Mouse (Mus musculus) MEL (cell line): ENCODE data around the gene Gm9903.

ENCODE experiments used
- CHD1 ChIP-seq: IDR thresholded peaks from 2 replicates; pipeline ENCODE4 v1.6.1; 2012; ENCODE audit warnings: low read depth, mild to moderate bottlenecking, inconsistent platforms, low read length, improper control_type of control experiment
- CTCF ChIP-seq, 3 experiments: IDR thresholded peaks in 2 of 3; conservative IDR thresholded peaks in 1 of 3; 2 replicates each; pipeline ENCODE4 v1.5.1; 2011 to 2012; ENCODE audit warnings: low read length in 3 of 3, low read depth in 2 of 3, mild to moderate bottlenecking in 2 of 3, improper control_type of control experiment in 1 of 3, inconsistent platforms in 1 of 3, mixed read lengths in 1 of 3, moderate library complexity in 1 of 3; ENCODE audit not compliant: control insufficient read depth in 1 of 3, insufficient read depth in 1 of 3, poor library complexity in 1 of 3, severe bottlenecking in 1 of 3
- ELF1 ChIP-seq: IDR thresholded peaks from 2 replicates; pipeline ENCODE4 v1.6.1; 2014; ENCODE audit warnings: low read depth, mild to moderate bottlenecking, inconsistent platforms, low read length, improper control_type of control experiment, moderate library complexity
- EP300 ChIP-seq, 2 experiments: IDR thresholded peaks; 2 replicates each; pipeline ENCODE4 v1.6.1; 2011; ENCODE audit warnings: improper control_type of control experiment in 2 of 2, low read length in 2 of 2, low read depth in 1 of 2, mild to moderate bottlenecking in 1 of 2
- GATA1 ChIP-seq: IDR thresholded peaks from 2 replicates; pipeline ENCODE4 v1.6.1; 2011; ENCODE audit warnings: low read depth, low read length, improper control_type of control experiment
- HCFC1 ChIP-seq: IDR thresholded peaks from 2 replicates; pipeline ENCODE4 v1.6.1; 2012; ENCODE audit warnings: low read depth, mild to moderate bottlenecking, inconsistent platforms, low read length, improper control_type of control experiment, moderate library complexity
- MAX ChIP-seq: IDR thresholded peaks from 2 replicates; pipeline ENCODE4 v1.6.1; 2011; ENCODE audit warnings: low read length, improper control_type of control experiment
- MXI1 ChIP-seq: IDR thresholded peaks from 2 replicates; pipeline ENCODE4 v1.6.1; 2011; ENCODE audit warnings: mild to moderate bottlenecking, low read depth, low read length, improper control_type of control experiment
- NRF1 ChIP-seq: IDR thresholded peaks from 2 replicates; pipeline ENCODE4 v1.6.1; 2014; ENCODE audit warnings: low read depth, mild to moderate bottlenecking, inconsistent platforms, low read length, improper control_type of control experiment, moderate library complexity; ENCODE audit not compliant: poor library complexity, insufficient read depth, severe bottlenecking
- POLR2A ChIP-seq, 2 experiments: IDR thresholded peaks; 2 replicates each; pipeline ENCODE4 v1.6.1; 2011 to 2012; ENCODE audit warnings: low read length in 2 of 2, mild to moderate bottlenecking in 2 of 2, control low read depth in 1 of 2, improper control_type of control experiment in 1 of 2, low read depth in 1 of 2, moderate library complexity in 1 of 2; ENCODE audit not compliant: control insufficient read depth in 1 of 2, insufficient read depth in 1 of 2, poor library complexity in 1 of 2
- POLR2AphosphoS2 ChIP-seq: IDR thresholded peaks from 2 replicates; pipeline ENCODE4 v1.6.1; 2011; ENCODE audit warnings: low read length, improper control_type of control experiment
- SIN3A ChIP-seq: IDR thresholded peaks from 2 replicates; pipeline ENCODE4 v1.6.1; 2012; ENCODE audit warnings: low read length, improper control_type of control experiment, inconsistent platforms
- USF1 ChIP-seq: IDR thresholded peaks from 2 replicates; pipeline ENCODE4 v1.6.1; 2014; ENCODE audit warnings: low read depth, mild to moderate bottlenecking, inconsistent platforms, low read length, improper control_type of control experiment, moderate library complexity
- ZKSCAN1 ChIP-seq: IDR thresholded peaks from 2 replicates; pipeline ENCODE4 v1.6.1; 2012; ENCODE audit warnings: low read depth, mild to moderate bottlenecking, inconsistent platforms, low read length, improper control_type of control experiment, moderate library complexity

GRCm38 (mm10) chr5:33588066-33588465, 41.7 kb upstream of the Gm9903 start:
- TF ChIP-seq SIN3A (no peak), POLR2A (IDR thresholded peaks at IDR 0.05; ENCODE audit: control insufficient read depth in 1 of 2, insufficient read depth in 1 of 2, low read depth in 1 of 2, low read length in 2 of 2, poor library complexity in 1 of 2) (no peak), CTCF (IDR thresholded peaks at IDR 0.05 in 2 of 3, conservative IDR thresholded peaks at IDR 0.05 in 1 of 3; ENCODE audit: control insufficient read depth in 1 of 3, insufficient read depth in 1 of 3, low read depth in 2 of 3, low read length in 3 of 3, poor library complexity in 1 of 3, severe bottlenecking in 1 of 3) (no peak), HCFC1 (no peak), ELF1 (no peak), MXI1 (no peak), GATA1 (no peak), CHD1 (no peak), EP300 (IDR thresholded peaks at IDR 0.05; ENCODE audit: low read depth in 1 of 2, low read length in 2 of 2) (no peak), MAX (no peak), NRF1 (no peak), POLR2AphosphoS2 (no peak), USF1 (no peak), ZKSCAN1 (no peak)
